Mouse (Mus musculus) 3T3-L1 (cell line): ENCODE data around the gene Erlin1.

Experiments
- DNase-seq: peaks from one replicate; pipeline ENCODE4 v3.0.0-alpha.2; 2015; ENCODE audit warnings: low read depth, low spot score

Gene Erlin1

GRCm38 (mm10) chr19:44069121-44069913, at the start of gene Erlin1:
Erlin1 (minus strand) TSS chr19:44069785.
- DNase-seq, result peak; percentile 72

GRCm38 (mm10) chr19:44117793-44118192, 48.2 kb upstream of the Erlin1 start:
- DNase-seq, result no peak

- DNase-seq, result peak; percentile 74
Measured at GRCm38 (mm10) chr19:44111706-44112105, 42.1 kb upstream of the Erlin1 start.

GRCm38 (mm10) chr19:44110356-44110755, 40.8 kb upstream of the Erlin1 start:
- DNase-seq, result no peak

- DNase-seq, result peak; percentile 44
Measured at GRCm38 (mm10) chr19:44108996-44109395, 39.4 kb upstream of the Erlin1 start.

- no peak for DNase-seq
Measured at GRCm38 (mm10) chr19:44107661-44108521, 38.3 kb upstream of the Erlin1 start.

GRCm38 (mm10) chr19:44106831-44107660, 37.5 kb upstream of the Erlin1 start, which contains the start of gene Chuk:
Chuk (minus strand) TSS chr19:44107480.
- DNase-seq, result peak; percentile 97

GRCm38 (mm10) chr19:44104393-44104792, 34.8 kb upstream of the Erlin1 start:
- no peak for DNase-seq

- no peak for DNase-seq
Measured at GRCm38 (mm10) chr19:44103001-44103400, 33.4 kb upstream of the Erlin1 start.

- DNase-seq, result no peak
Measured at GRCm38 (mm10) chr19:44100840-44101239, 31.3 kb upstream of the Erlin1 start.

GRCm38 (mm10) chr19:44086278-44086677, 16.7 kb upstream of the Erlin1 start:
- DNase-seq, result no peak

- no peak for DNase-seq
Measured at GRCm38 (mm10) chr19:44080920-44081319, 11.3 kb upstream of the Erlin1 start.

- DNase-seq, result no peak
Measured at GRCm38 (mm10) chr19:44080023-44080422, 10.4 kb upstream of the Erlin1 start.

GRCm38 (mm10) chr19:44077024-44077423, 7.4 kb upstream of the Erlin1 start:
- no peak for DNase-seq

GRCm38 (mm10) chr19:44076457-44076856, 6.9 kb upstream of the Erlin1 start:
- no peak for DNase-seq

GRCm38 (mm10) chr19:44074986-44075385, 5.4 kb upstream of the Erlin1 start:
- no peak for DNase-seq

GRCm38 (mm10) chr19:44071166-44071565, 1.6 kb upstream of the Erlin1 start:
- no peak for DNase-seq

GRCm38 (mm10) chr19:44069914-44070232, 288 bp upstream of the Erlin1 start:
- DNase-seq, result no peak

- DNase-seq, result peak; percentile 58
Measured at GRCm38 (mm10) chr19:44068232-44068631, 1.4 kb downstream of the Erlin1 start.

- peak; percentile 31 for DNase-seq
Measured at GRCm38 (mm10) chr19:44067323-44068049, 2.1 kb downstream of the Erlin1 start.

- DNase-seq, result no peak
Measured at GRCm38 (mm10) chr19:44064734-44065133, 4.9 kb downstream of the Erlin1 start.
